Mouse (Mus musculus): ENCODE data around the gene Itga6.

Itga6 gene

GRCm38 (mm10) chr2:71764961-71765735 is 19.7 kb downstream of the Itga6 start:
- DNase-seq (ENCODE audit: low spot score in 2 of 2): no peak

GRCm38 (mm10) chr2:71766007-71766406 is 20.6 kb downstream of the Itga6 start:
- DNase-seq (ENCODE audit: low spot score in 2 of 2): no peak

GRCm38 (mm10) chr2:71767019-71767610 is 21.7 kb downstream of the Itga6 start:
- no peak for DNase-seq (ENCODE audit: low spot score in 2 of 2)

GRCm38 (mm10) chr2:71771762-71772161 is 26.3 kb downstream of the Itga6 start:
- no peak for DNase-seq (ENCODE audit: low spot score in 2 of 2)

GRCm38 (mm10) chr2:71773714-71774113 is 28.3 kb downstream of the Itga6 start:
- no peak for DNase-seq (ENCODE audit: low spot score in 2 of 2)

- no peak for DNase-seq (ENCODE audit: low spot score in 2 of 2)
Observed at GRCm38 (mm10) chr2:71774246-71774951, 29.0 kb downstream of the Itga6 start.

- DNase-seq (ENCODE audit: low spot score in 2 of 2): no peak
Observed at GRCm38 (mm10) chr2:71775201-71775611, 29.8 kb downstream of the Itga6 start.

- no peak for DNase-seq (ENCODE audit: low spot score in 2 of 2)
Observed at GRCm38 (mm10) chr2:71779266-71779888, 34.0 kb downstream of the Itga6 start.

GRCm38 (mm10) chr2:71780016-71780415 is 34.6 kb downstream of the Itga6 start:
- no peak for DNase-seq (ENCODE audit: low spot score in 2 of 2)

- DNase-seq (ENCODE audit: low spot score in 2 of 2): no peak
Observed at GRCm38 (mm10) chr2:71785260-71785659, 39.8 kb downstream of the Itga6 start.

- DNase-seq (ENCODE audit: low spot score in 2 of 2): no peak
Observed at GRCm38 (mm10) chr2:71786060-71786459, 40.6 kb downstream of the Itga6 start.

- peak; percentile 13 to 26 for DNase-seq (ENCODE audit: low spot score in 2 of 2)
Observed at GRCm38 (mm10) chr2:71786591-71787155, 41.3 kb downstream of the Itga6 start.

- DNase-seq (ENCODE audit: low spot score in 2 of 2): peak in 1 of 2 experiments; percentile 38
Observed at GRCm38 (mm10) chr2:71787156-71787590, 41.8 kb downstream of the Itga6 start.

GRCm38 (mm10) chr2:71787591-71788460 is 42.4 kb downstream of the Itga6 start:
- DNase-seq (ENCODE audit: low spot score in 2 of 2): no peak

GRCm38 (mm10) chr2:71790752-71791151 is 45.3 kb downstream of the Itga6 start:
- no peak for DNase-seq (ENCODE audit: low spot score in 2 of 2)

GRCm38 (mm10) chr2:71791203-71791602 is 45.8 kb downstream of the Itga6 start:
- DNase-seq (ENCODE audit: low spot score in 2 of 2): no peak

GRCm38 (mm10) chr2:71794139-71794538 is 48.7 kb downstream of the Itga6 start:
- DNase-seq (ENCODE audit: low spot score in 2 of 2): no peak

- DNase-seq (ENCODE audit: low spot score in 2 of 2): no peak
Observed at GRCm38 (mm10) chr2:71796787-71797186, 51.4 kb downstream of the Itga6 start.

GRCm38 (mm10) chr2:71800798-71801197 is 55.4 kb downstream of the Itga6 start:
- DNase-seq (ENCODE audit: low spot score in 2 of 2): no peak

GRCm38 (mm10) chr2:71801691-71802090 is 56.3 kb downstream of the Itga6 start:
- no peak for DNase-seq (ENCODE audit: low spot score in 2 of 2)

- DNase-seq (ENCODE audit: low spot score in 2 of 2): no peak
Observed at GRCm38 (mm10) chr2:71802131-71802530, 56.7 kb downstream of the Itga6 start.
